Mouse (Mus musculus) kidney, postnatal 0 days (tissue): ENCODE measurements around the gene Ftsj1. TPM values are rescaled to one million over a fixed set of nuclear protein-coding genes. Genes with fewer than 3 reads are reported as not detected.
A peak's percentile ranks its signal among the peaks of the same experiment; 100 is the strongest.

Experiments
- ATAC-seq: fragments of 200-750 bp; cut with Nextera tagmentation; replicated peaks from 2 replicates; pipeline ENCODE4 v1.8.0; 2017; ENCODE audit warnings: low read depth, moderate number of reproducible peaks, moderate TSS enrichment, moderate library complexity; ENCODE audit not compliant: low FRiP score
- DNase-seq: peaks from one replicate; pipeline ENCODE4 v3.0.0-alpha.2; 2016; ENCODE audit warnings: low spot score
- H3K27ac ChIP-seq: fragments of 300-500 bp; sonication (generic); 2 replicates; pipeline ENCODE4 v1.5.1; 2014; ENCODE audit warnings: mild to moderate bottlenecking
- H3K27me3 ChIP-seq: fragments of 300-500 bp; sonication (generic); 2 replicates; pipeline ENCODE4 v1.6.1; 2014; ENCODE audit warnings: low read length, mixed read lengths; ENCODE audit not compliant: insufficient read depth
- H3K36me3 ChIP-seq: fragments of 300-500 bp; sonication (generic); 2 replicates; pipeline ENCODE4 v1.6.1; 2014; ENCODE audit warnings: low read length, mixed read lengths; ENCODE audit not compliant: insufficient read depth
- H3K4me1 ChIP-seq: fragments of 300-500 bp; sonication (generic); replicated peaks from 2 replicates; pipeline ENCODE4 v1.6.1; 2014; ENCODE audit warnings: antibody characterized with exemption, low read length, mixed read lengths; ENCODE audit not compliant: insufficient read depth
- H3K4me2 ChIP-seq: fragments of 300-500 bp; sonication (generic); 2 replicates; pipeline ENCODE4 v1.6.1; 2014; ENCODE audit warnings: mild to moderate bottlenecking, low read length, moderate library complexity, mixed read lengths
- H3K4me3 ChIP-seq: fragments of 300-500 bp; sonication (generic); replicated peaks from 2 replicates; pipeline ENCODE4 v1.5.1; 2014; ENCODE audit warnings: low read depth, low read length
- H3K9ac ChIP-seq: fragments of 300-500 bp; sonication (generic); 2 replicates; pipeline ENCODE4 v1.6.1; 2014; ENCODE audit warnings: low read depth, low read length
- H3K9me3 ChIP-seq: fragments of 300-500 bp; sonication (generic); replicated peaks from 2 replicates; pipeline ENCODE4 v1.6.1; 2016; ENCODE audit warnings: low read length, inconsistent platforms, mixed read lengths
- CTCF ChIP-seq: IDR thresholded peaks from 2 replicates; pipeline ENCODE4 v1.5.1; 2016; ENCODE audit warnings: antibody characterized with exemption, low read depth, mild to moderate bottlenecking, moderate library complexity
- WGBS: fragments of 180-500 bp; shearing (Covaris S2); extraction: QIAGEN DNeasy Blood & Tissue Kit; methylation state at CpG from one replicate; pipeline ENCODE4 v1.1.7; 2014; 5-methylcytosine and 5-hydroxymethylcytosine counted together
- polyA plus RNA-seq: library from polyadenylated mRNA; unstranded; fragments of >200 nt; fragmentation: Nextera tagmentation; extraction: Ambion mirVana; gene quantifications from 2 replicates; pipeline ENCODE4 v1.2.1, GENCODE M21; 2015

The Ftsj1 gene
- polyA plus RNA-seq, result 27.7 and 29.2 TPM in 2 replicates

DNA sequence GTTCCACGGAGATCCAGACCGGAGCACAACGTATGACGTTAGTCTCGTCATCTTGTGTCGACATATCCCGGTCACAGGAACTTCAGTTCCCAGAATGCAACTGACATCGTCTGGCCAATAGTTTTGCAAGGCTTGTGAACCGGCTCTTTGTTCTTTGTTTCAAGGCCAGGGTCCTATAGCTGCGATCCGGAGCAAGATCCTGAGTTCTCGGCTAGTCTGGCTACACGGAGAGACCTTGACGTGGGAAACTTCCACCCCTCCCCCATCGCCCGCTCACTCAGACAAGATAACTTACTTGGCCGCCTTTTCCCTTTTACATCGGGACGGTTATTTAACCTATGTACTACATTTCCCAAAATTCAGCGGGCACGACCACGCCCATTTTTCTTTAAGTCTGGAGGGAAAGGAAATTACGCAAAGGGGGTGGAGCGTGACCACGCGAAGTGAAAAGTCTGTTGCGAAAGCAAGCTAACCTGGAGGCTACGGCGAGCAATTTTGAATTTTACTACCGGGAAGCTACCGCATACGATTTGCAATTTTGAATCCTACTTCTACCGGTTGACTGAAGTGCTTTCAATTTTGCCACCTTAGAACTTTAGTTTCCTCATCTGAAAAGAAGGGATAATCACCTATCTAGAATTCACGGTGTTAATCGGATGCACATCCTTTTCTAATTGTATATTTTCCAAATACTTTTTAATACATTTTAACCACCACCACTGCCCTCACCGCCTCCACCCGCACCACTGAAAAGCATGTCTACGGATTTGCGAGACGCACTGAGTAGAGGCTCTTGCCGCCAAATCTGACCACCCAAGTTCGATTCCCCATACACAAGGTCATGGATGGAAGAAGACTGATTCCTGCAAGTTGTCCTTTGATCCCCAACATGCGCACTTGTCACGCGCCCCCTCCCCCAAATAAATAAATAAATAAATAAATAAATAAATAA, at the start of gene Ftsj1:
Gene Ftsj1, minus strand, starts transcription at position 73 of the 952 bp plus-strand sequence.
- no peaks in the 10 kb centered on the region for H3K4me1 ChIP-seq
- no peaks in the 10 kb centered on the region for H3K36me3 ChIP-seq
- TF ChIP-seq CTCF, result no peak
- no peaks in the 10 kb centered on the region for H3K9me3 ChIP-seq
- ATAC-seq (peak; percentile 95), DNase-seq (peak; percentile 93)
- H3K27me3 ChIP-seq, result no peaks in the 10 kb centered on the region
- H3K4me3 ChIP-seq, result peak within 1 kb of the TSS; percentile 44
- H3K27ac ChIP-seq, result 0 out of 2 replicates have a peak within 1 kb of the TSS, but pooled peaks have one; percentile 47
- 22% methylated on average over 45 of the region's 45 CpGs for WGBS
- peak within 1 kb of the TSS; percentile 59 for H3K9ac ChIP-seq
- peak within 1 kb of the TSS; percentile 53 for H3K4me2 ChIP-seq

GRCm38 (mm10) chrX:8288621-8289020, 36.4 kb upstream of the Ftsj1 start:
- DNase-seq, result no peak
- H3K4me1 ChIP-seq, result no peaks in the 10 kb centered on the region
- TF ChIP-seq CTCF, result no peak
- WGBS, result 79% methylated on average over 5 of the region's 5 CpGs
- H3K27me3 ChIP-seq, result no peaks in the 10 kb centered on the region
- H3K36me3 ChIP-seq, result no peaks in the 10 kb centered on the region
- no peaks in the 10 kb centered on the region for H3K9me3 ChIP-seq
- H3K27ac ChIP-seq, result no peak overlapping the region
- ATAC-seq, result no peak
- no peak overlapping the region for H3K4me3 ChIP-seq
- H3K9ac ChIP-seq, result no peak overlapping the region
- no peak overlapping the region for H3K4me2 ChIP-seq

GRCm38 (mm10) chrX:8274056-8274455, 21.9 kb upstream of the Ftsj1 start:
- ATAC-seq, result peak; percentile 46; the same call in 1 of the 2 replicates

GRCm38 (mm10) chrX:8272000-8272399, 19.8 kb upstream of the Ftsj1 start:
- 45% methylated on average over 9 of the region's 10 CpGs for WGBS
- H3K27me3 ChIP-seq, result no peaks in the 10 kb centered on the region
- no peak overlapping the region for H3K4me3 ChIP-seq
- no peak overlapping the region for H3K9ac ChIP-seq
- ATAC-seq, result no peak
- H3K27ac ChIP-seq, result no peak overlapping the region
- H3K36me3 ChIP-seq, result no peaks in the 10 kb centered on the region
- H3K4me1 ChIP-seq, result no peaks in the 10 kb centered on the region
- peak overlapping the region; percentile 37 for H3K4me2 ChIP-seq
- no peak for DNase-seq
- no peaks in the 10 kb centered on the region for H3K9me3 ChIP-seq
- TF ChIP-seq CTCF, result no peak

More at GRCm38 (mm10) chrX:8274056-8274455, 21.9 kb upstream of the Ftsj1 start:
- Histone ChIP-seq H3K36me3 (no peaks in the 10 kb centered on the region), H3K27ac (no peak overlapping the region), H3K9ac (no peak overlapping the region), H3K4me1 (no peaks in the 10 kb centered on the region), H3K4me2 (no peak overlapping the region), H3K9me3 (no peaks in the 10 kb centered on the region), H3K4me3 (no peak overlapping the region), H3K27me3 (no peaks in the 10 kb centered on the region)
- TF ChIP-seq CTCF, result no peak
- 70% methylated on average over 5 of the region's 5 CpGs for WGBS
- peak; percentile 57 for DNase-seq

DNA sequence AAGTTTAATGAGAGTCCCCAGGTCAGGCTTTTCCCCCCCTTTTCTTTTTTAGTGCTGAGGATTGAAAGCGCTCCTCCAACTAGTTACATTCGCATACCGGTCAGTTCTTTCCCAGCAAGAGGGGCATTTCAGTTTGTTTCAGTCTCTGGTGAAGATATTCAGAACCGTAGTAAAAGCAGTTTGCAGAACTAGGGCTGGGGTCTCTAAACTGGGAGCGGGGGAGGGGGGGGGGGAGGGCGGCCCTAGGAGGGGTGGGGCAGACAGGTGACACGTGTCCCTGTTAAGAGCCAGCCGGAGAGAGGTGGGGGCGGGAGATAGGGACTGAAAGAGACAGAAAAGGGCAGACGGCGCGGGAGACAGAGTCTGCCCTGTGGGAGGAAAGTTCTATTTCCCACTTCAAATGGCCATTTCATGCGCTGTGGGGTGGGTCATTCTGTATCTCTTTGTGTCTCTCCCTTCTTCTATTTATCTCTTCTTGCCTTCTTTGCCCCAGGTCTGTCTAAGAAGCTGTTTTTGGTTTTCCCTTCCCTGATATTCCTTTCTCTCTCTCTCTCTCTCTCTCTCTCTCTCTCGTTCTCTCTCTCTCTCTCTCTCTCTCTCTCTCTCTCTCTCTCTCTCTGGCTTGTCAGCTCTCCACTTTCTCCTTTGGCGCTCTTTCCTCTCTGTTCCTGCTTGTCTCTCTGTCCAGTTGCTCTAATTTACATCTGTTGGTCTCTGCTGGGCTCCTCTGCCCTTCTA, 19.0 kb upstream of the Ftsj1 start, which contains the start of gene Slc38a5:
Gene Slc38a5, plus strand, starts transcription at position 51 of the 738 bp plus-strand sequence.
- Histone ChIP-seq H3K9me3 (no peaks in the 10 kb centered on the region), H3K27ac (no peak within 1 kb of the TSS), H3K9ac (no peak within 1 kb of the TSS), H3K4me2 (peak within 1 kb of the TSS; percentile 37), H3K27me3 (no peaks in the 10 kb centered on the region), H3K36me3 (no peaks in the 10 kb centered on the region), H3K4me1 (no peaks in the 10 kb centered on the region), H3K4me3 (no peak within 1 kb of the TSS)
- TF ChIP-seq CTCF, result no peak
- WGBS, result 25% methylated on average over 13 of the region's 15 CpGs
- no peak for ATAC-seq
- DNase-seq, result no peak

GRCm38 (mm10) chrX:8264222-8264621, 12.0 kb upstream of the Ftsj1 start:
- H3K9ac ChIP-seq, result no peak overlapping the region
- TF ChIP-seq CTCF, result no peak
- DNase-seq (no peak), ATAC-seq (no peak)
- no peak overlapping the region for H3K4me3 ChIP-seq
- no peak overlapping the region for H3K27ac ChIP-seq
- 87% methylated on average over 3 of the region's 3 CpGs for WGBS
- no peak overlapping the region for H3K4me2 ChIP-seq
- H3K27me3 ChIP-seq, result no peaks in the 10 kb centered on the region
- H3K4me1 ChIP-seq, result no peaks in the 10 kb centered on the region
- no peaks in the 10 kb centered on the region for H3K36me3 ChIP-seq
- H3K9me3 ChIP-seq, result no peaks in the 10 kb centered on the region
